Mouse (Mus musculus) CD8-positive naive resting alpha-beta T cell, adult 2 months (primary cell): Measurements from ENCODE around the gene Map1b.

Source experiments
- DNase-seq, 2 experiments: peaks; one replicate each; pipeline ENCODE4 v3.0.0; 2022; ENCODE audit warnings: low read depth in 2 of 2, low spot score in 2 of 2

Gene Map1b

GRCm38 (mm10) chr13:99528456-99528855 lies 12.1 kb upstream of the Map1b start:
- DNase-seq: no peak

- no peak for DNase-seq
These were observed 11.6 kb upstream of the Map1b start for GRCm38 (mm10) chr13:99527936-99528335.

GRCm38 (mm10) chr13:99525491-99525890 lies 9.2 kb upstream of the Map1b start:
- no peak for DNase-seq

- DNase-seq: no peak
These were observed 1.5 kb upstream of the Map1b start for GRCm38 (mm10) chr13:99517836-99518235.

GRCm38 (mm10) chr13:99515736-99516447 lies 448 bp downstream of the Map1b start:
- DNase-seq: no peak

- DNase-seq: no peak
These were observed 1.3 kb downstream of the Map1b start for GRCm38 (mm10) chr13:99514917-99515591.

GRCm38 (mm10) chr13:99513990-99514389 lies 2.4 kb downstream of the Map1b start:
- no peak for DNase-seq

GRCm38 (mm10) chr13:99513138-99513537 lies 3.2 kb downstream of the Map1b start:
- DNase-seq: no peak

GRCm38 (mm10) chr13:99509896-99510295 lies 6.4 kb downstream of the Map1b start:
- DNase-seq: no peak

GRCm38 (mm10) chr13:99506580-99506962 lies 9.8 kb downstream of the Map1b start:
- no peak for DNase-seq

GRCm38 (mm10) chr13:99505826-99506579 lies 10.3 kb downstream of the Map1b start:
- DNase-seq: no peak

- no peak for DNase-seq
These were observed 12.9 kb downstream of the Map1b start for GRCm38 (mm10) chr13:99503370-99503979.

- no peak for DNase-seq
These were observed 13.4 kb downstream of the Map1b start for GRCm38 (mm10) chr13:99502911-99503310.

- DNase-seq: no peak
These were observed 14.1 kb downstream of the Map1b start for GRCm38 (mm10) chr13:99502126-99502744.

GRCm38 (mm10) chr13:99501393-99501792 lies 14.9 kb downstream of the Map1b start:
- DNase-seq: no peak

- DNase-seq: no peak
These were observed 15.7 kb downstream of the Map1b start for GRCm38 (mm10) chr13:99500609-99501008.

- DNase-seq: no peak
These were observed 16.6 kb downstream of the Map1b start for GRCm38 (mm10) chr13:99499764-99500163.

GRCm38 (mm10) chr13:99496106-99496505 lies 20.2 kb downstream of the Map1b start:
- DNase-seq: no peak

- no peak for DNase-seq
These were observed 21.9 kb downstream of the Map1b start for GRCm38 (mm10) chr13:99494416-99494815.

- DNase-seq: no peak
These were observed 22.9 kb downstream of the Map1b start for GRCm38 (mm10) chr13:99493304-99493904.
